Mouse (Mus musculus): ENCODE measurements around the gene DXBay18. TPM values are rescaled to one million over a fixed set of nuclear protein-coding genes. Genes with fewer than 3 reads are reported as not detected.
"Not testable (repeated sequence)": the region's sequence is repeated elsewhere in the genome, so short reads cannot be mapped to it uniquely, and the experiment has no call there.

Gene DXBay18
- polyA plus RNA-seq (2012; rRNA removed): 0.05 and 0.16 TPM in 2 replicates
- polyA plus RNA-seq (2014; fragmentation: Nextera tagmentation; extraction: Ambion mirVana): 0.22 TPM in 1 of 2 replicates, not detected in the other

- not testable (repeated sequence) for H3K27ac ChIP-seq (replicated peaks; ENCODE audit: low read depth, low read length); H3K36me3 ChIP-seq (ENCODE audit: control insufficient read depth, insufficient read depth, low read length); H3K9ac ChIP-seq (ENCODE audit: low read depth, low read length, severe bottlenecking); H3K4me2 ChIP-seq (replicated peaks; ENCODE audit: low read depth, low read length, severe bottlenecking); DNase-seq (ENCODE audit: low spot score); H3K4me3 ChIP-seq (replicated peaks; ENCODE audit: low read length); H3K4me1 ChIP-seq (ENCODE audit: control insufficient read depth, insufficient read depth, low read length); H3K27me3 ChIP-seq (ENCODE audit: control insufficient read depth, insufficient read depth, low read length); H3K9me3 ChIP-seq (ENCODE audit: control insufficient read depth, low read length); ATAC-seq (ENCODE audit: low FRiP score, low read depth)
- WGBS: no CpG with 5 or more reads among the region's 7 CpGs
These were observed at the start of gene DXBay18 for GRCm38 (mm10) chrX:73149350-73149749. DXBay18 (minus strand) TSS chrX:73149450.

GRCm38 (mm10) chrX:73191934-73192333 lies 42.7 kb upstream of the DXBay18 start, which contains the start of gene Xlr3b:
Xlr3b (plus strand) TSS chrX:73192207.
- H3K4me3 ChIP-seq (replicated peaks; ENCODE audit: low read length); H3K4me1 ChIP-seq (ENCODE audit: control insufficient read depth, insufficient read depth, low read length); H3K27me3 ChIP-seq (ENCODE audit: control insufficient read depth, insufficient read depth, low read length); ATAC-seq (ENCODE audit: low FRiP score, low read depth); H3K4me2 ChIP-seq (replicated peaks; ENCODE audit: low read depth, low read length, severe bottlenecking); H3K9ac ChIP-seq (ENCODE audit: low read depth, low read length, severe bottlenecking); DNase-seq (ENCODE audit: low spot score); H3K9me3 ChIP-seq (ENCODE audit: control insufficient read depth, low read length); H3K27ac ChIP-seq (replicated peaks; ENCODE audit: low read depth, low read length); H3K36me3 ChIP-seq (ENCODE audit: control insufficient read depth, insufficient read depth, low read length): not testable (repeated sequence)
- WGBS: 85% methylated on average over 8 of the region's 12 CpGs

GRCm38 (mm10) chrX:73176889-73177288 lies 27.6 kb upstream of the DXBay18 start, which contains the start of gene Spin2d:
Spin2d (minus strand) TSS chrX:73176989.
- not testable (repeated sequence) for H3K27me3 ChIP-seq (ENCODE audit: control insufficient read depth, insufficient read depth, low read length); H3K4me3 ChIP-seq (replicated peaks; ENCODE audit: low read length); H3K9me3 ChIP-seq (ENCODE audit: control insufficient read depth, low read length); H3K9ac ChIP-seq (ENCODE audit: low read depth, low read length, severe bottlenecking); DNase-seq (ENCODE audit: low spot score); ATAC-seq (ENCODE audit: low FRiP score, low read depth); H3K36me3 ChIP-seq (ENCODE audit: control insufficient read depth, insufficient read depth, low read length); H3K27ac ChIP-seq (replicated peaks; ENCODE audit: low read depth, low read length); H3K4me2 ChIP-seq (replicated peaks; ENCODE audit: low read depth, low read length, severe bottlenecking); H3K4me1 ChIP-seq (ENCODE audit: control insufficient read depth, insufficient read depth, low read length)
- WGBS: 80% methylated on average over 2 of the region's 15 CpGs

- not testable (repeated sequence) for H3K27ac ChIP-seq (replicated peaks; ENCODE audit: low read depth, low read length); H3K36me3 ChIP-seq (ENCODE audit: control insufficient read depth, insufficient read depth, low read length); H3K4me3 ChIP-seq (replicated peaks; ENCODE audit: low read length); H3K9me3 ChIP-seq (ENCODE audit: control insufficient read depth, low read length); H3K27me3 ChIP-seq (ENCODE audit: control insufficient read depth, insufficient read depth, low read length); H3K9ac ChIP-seq (ENCODE audit: low read depth, low read length, severe bottlenecking); DNase-seq (ENCODE audit: low spot score); ATAC-seq (ENCODE audit: low FRiP score, low read depth); H3K4me2 ChIP-seq (replicated peaks; ENCODE audit: low read depth, low read length, severe bottlenecking); H3K4me1 ChIP-seq (ENCODE audit: control insufficient read depth, insufficient read depth, low read length)
- no CpG with 5 or more reads among the region's 20 CpGs for WGBS
These were observed 754 bp downstream of the DXBay18 start, which contains the start of gene Xlr5b for GRCm38 (mm10) chrX:73148496-73148895. Xlr5b (plus strand) TSS chrX:73148796.

- not testable (repeated sequence) for H3K9me3 ChIP-seq (ENCODE audit: control insufficient read depth, low read length); ATAC-seq (ENCODE audit: low FRiP score, low read depth)
These were observed 6.0 kb downstream of the DXBay18 start for GRCm38 (mm10) chrX:73143218-73143618.

GRCm38 (mm10) chrX:73122859-73123829 lies 26.1 kb downstream of the DXBay18 start:
- H3K4me3 ChIP-seq (replicated peaks; ENCODE audit: low read length); H3K27ac ChIP-seq (replicated peaks; ENCODE audit: low read depth, low read length); ATAC-seq (ENCODE audit: low FRiP score, low read depth); H3K4me2 ChIP-seq (replicated peaks; ENCODE audit: low read depth, low read length, severe bottlenecking); H3K9ac ChIP-seq (ENCODE audit: low read depth, low read length, severe bottlenecking); H3K4me1 ChIP-seq (ENCODE audit: control insufficient read depth, insufficient read depth, low read length); H3K36me3 ChIP-seq (ENCODE audit: control insufficient read depth, insufficient read depth, low read length); H3K9me3 ChIP-seq (ENCODE audit: control insufficient read depth, low read length); DNase-seq (ENCODE audit: low spot score); H3K27me3 ChIP-seq (ENCODE audit: control insufficient read depth, insufficient read depth, low read length): not testable (repeated sequence)
- no CpG with 5 or more reads among the region's 12 CpGs for WGBS

More at GRCm38 (mm10) chrX:73143218-73143618, 6.0 kb downstream of the DXBay18 start:
- not testable (repeated sequence) for H3K36me3 ChIP-seq (ENCODE audit: control insufficient read depth, insufficient read depth, low read length); H3K9ac ChIP-seq (ENCODE audit: low read depth, low read length, severe bottlenecking); H3K27ac ChIP-seq (replicated peaks; ENCODE audit: low read depth, low read length); H3K4me2 ChIP-seq (replicated peaks; ENCODE audit: low read depth, low read length, severe bottlenecking); H3K4me3 ChIP-seq (replicated peaks; ENCODE audit: low read length); H3K4me1 ChIP-seq (ENCODE audit: control insufficient read depth, insufficient read depth, low read length); DNase-seq (ENCODE audit: low spot score); H3K27me3 ChIP-seq (ENCODE audit: control insufficient read depth, insufficient read depth, low read length)
- no CpG with 5 or more reads among the region's 7 CpGs for WGBS

- not testable (repeated sequence) for H3K27me3 ChIP-seq (ENCODE audit: control insufficient read depth, insufficient read depth, low read length); H3K4me3 ChIP-seq (replicated peaks; ENCODE audit: low read length); DNase-seq (ENCODE audit: low spot score); H3K36me3 ChIP-seq (ENCODE audit: control insufficient read depth, insufficient read depth, low read length); H3K9me3 ChIP-seq (ENCODE audit: control insufficient read depth, low read length); H3K9ac ChIP-seq (ENCODE audit: low read depth, low read length, severe bottlenecking); H3K27ac ChIP-seq (replicated peaks; ENCODE audit: low read depth, low read length); H3K4me1 ChIP-seq (ENCODE audit: control insufficient read depth, insufficient read depth, low read length); ATAC-seq (ENCODE audit: low FRiP score, low read depth); H3K4me2 ChIP-seq (replicated peaks; ENCODE audit: low read depth, low read length, severe bottlenecking)
- no CpG with 5 or more reads among the region's 7 CpGs for WGBS
These were observed 32.5 kb downstream of the DXBay18 start, which contains the start of gene Gm14685 for GRCm38 (mm10) chrX:73116747-73117146. Gm14685 (plus strand) TSS chrX:73117047.

GRCm38 (mm10) chrX:73096941-73097508 lies 52.2 kb downstream of the DXBay18 start, which contains the start of gene Xlr3a:
Xlr3a (minus strand) TSS chrX:73097095.
- H3K27me3 ChIP-seq (ENCODE audit: control insufficient read depth, insufficient read depth, low read length); DNase-seq (ENCODE audit: low spot score); H3K4me1 ChIP-seq (ENCODE audit: control insufficient read depth, insufficient read depth, low read length); H3K9me3 ChIP-seq (ENCODE audit: control insufficient read depth, low read length); H3K4me3 ChIP-seq (replicated peaks; ENCODE audit: low read length); H3K4me2 ChIP-seq (replicated peaks; ENCODE audit: low read depth, low read length, severe bottlenecking); H3K9ac ChIP-seq (ENCODE audit: low read depth, low read length, severe bottlenecking); H3K27ac ChIP-seq (replicated peaks; ENCODE audit: low read depth, low read length); ATAC-seq (ENCODE audit: low FRiP score, low read depth); H3K36me3 ChIP-seq (ENCODE audit: control insufficient read depth, insufficient read depth, low read length): not testable (repeated sequence)
- 75% methylated on average over 13 of the region's 13 CpGs for WGBS
